Mouse (Mus musculus): Measurements from ENCODE around the gene Sel1l3. TPM values are rescaled to one million over a fixed set of nuclear protein-coding genes. Genes with fewer than 3 reads are reported as not detected.
A peak's percentile ranks its signal among the peaks of the same experiment; 100 is the strongest.

The Sel1l3 gene
- polyA plus RNA-seq, 1 experiment, result 35.1 TPM

GRCm38 (mm10) chr5:53118212-53118611 lies 95.5 kb downstream of the Sel1l3 start:
- 93% methylated on average over 8 of the region's 8 CpGs for WGBS
- Histone ChIP-seq H3K27ac (ENCODE audit: insufficient read depth, low read depth, low read length) (no peak overlapping the region), H3K27me3 (ENCODE audit: control insufficient read depth, insufficient read depth, low read length) (no peaks in the 10 kb centered on the region), H3K36me3 (ENCODE audit: control insufficient read depth, insufficient read depth, low read length) (peaks cover 45% of the 10 kb centered on the region), H3K4me1 (ENCODE audit: control insufficient read depth, insufficient read depth, insufficient read length, low read length) (no peaks in the 10 kb centered on the region), H3K4me3 (ENCODE audit: low read depth, low read length) (no peak overlapping the region)
- no peak for TF ChIP-seq CTCF (IDR thresholded peaks at IDR 0.05; ENCODE audit: extremely low read depth, insufficient read length, insufficient replicate concordance, low read depth, low read length)
- no peak for TF ChIP-seq POLR2A (IDR thresholded peaks at IDR 0.05; ENCODE audit: low read depth, low read length)

- TF ChIP-seq CTCF (IDR thresholded peaks at IDR 0.05; ENCODE audit: extremely low read depth, insufficient read length, insufficient replicate concordance, low read depth, low read length) (no peak), POLR2A (IDR thresholded peaks at IDR 0.05; ENCODE audit: low read depth, low read length) (no peak)
- H3K36me3 ChIP-seq (ENCODE audit: control insufficient read depth, insufficient read depth, low read length), result peaks cover 41% of the 10 kb centered on the region
- no peak overlapping the region for H3K27ac ChIP-seq (ENCODE audit: insufficient read depth, low read depth, low read length)
- peaks cover 13% of the 10 kb centered on the region; the same call in 1 of the 2 replicates for H3K4me1 ChIP-seq (ENCODE audit: control insufficient read depth, insufficient read depth, insufficient read length, low read length)
- no peak overlapping the region for H3K4me3 ChIP-seq (ENCODE audit: low read depth, low read length)
- no peaks in the 10 kb centered on the region for H3K27me3 ChIP-seq (ENCODE audit: control insufficient read depth, insufficient read depth, low read length)
- WGBS, result 81% methylated on average over 12 of the region's 12 CpGs
Observed at GRCm38 (mm10) chr5:53114616-53115267, 99.0 kb downstream of the Sel1l3 start.

GRCm38 (mm10) chr5:53112942-53113341 lies 100.8 kb downstream of the Sel1l3 start:
- peaks cover 36% of the 10 kb centered on the region for H3K36me3 ChIP-seq (ENCODE audit: control insufficient read depth, insufficient read depth, low read length)
- H3K27ac ChIP-seq (ENCODE audit: insufficient read depth, low read depth, low read length), result no peak overlapping the region
- no peak overlapping the region for H3K4me3 ChIP-seq (ENCODE audit: low read depth, low read length)
- peaks cover 24% of the 10 kb centered on the region for H3K4me1 ChIP-seq (ENCODE audit: control insufficient read depth, insufficient read depth, insufficient read length, low read length)
- TF ChIP-seq POLR2A (IDR thresholded peaks at IDR 0.05; ENCODE audit: low read depth, low read length) (no peak), CTCF (IDR thresholded peaks at IDR 0.05; ENCODE audit: extremely low read depth, insufficient read length, insufficient replicate concordance, low read depth, low read length) (no peak)
- no peaks in the 10 kb centered on the region for H3K27me3 ChIP-seq (ENCODE audit: control insufficient read depth, insufficient read depth, low read length)
- 91% methylated on average over 5 of the region's 5 CpGs for WGBS

DNA sequence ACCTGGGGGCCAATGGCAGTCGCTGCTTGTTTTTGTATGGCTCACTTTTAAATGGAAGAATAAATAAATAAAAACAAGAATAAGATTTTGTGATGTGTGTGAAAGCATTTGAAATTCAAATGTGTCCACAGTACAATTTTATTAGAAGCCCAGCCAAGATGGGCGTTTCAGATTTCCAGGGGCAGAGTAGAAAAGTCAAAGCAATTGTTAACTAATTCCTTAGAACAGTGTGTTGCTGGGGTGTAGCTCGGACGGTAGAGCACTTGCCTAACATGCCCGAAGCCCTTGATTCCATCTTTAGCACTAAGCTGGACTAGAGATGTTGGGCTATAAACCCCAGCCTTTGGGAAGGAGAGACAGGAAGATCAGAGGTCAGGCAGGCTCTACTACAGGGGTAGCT lies 102.7 kb downstream of the Sel1l3 start:
- Histone ChIP-seq H3K27me3 (ENCODE audit: control insufficient read depth, insufficient read depth, low read length) (no peaks in the 10 kb centered on the region), H3K4me1 (ENCODE audit: control insufficient read depth, insufficient read depth, insufficient read length, low read length) (peaks cover 34% of the 10 kb centered on the region), H3K27ac (ENCODE audit: insufficient read depth, low read depth, low read length) (no peak overlapping the region), H3K4me3 (ENCODE audit: low read depth, low read length) (no peak overlapping the region), H3K36me3 (ENCODE audit: control insufficient read depth, insufficient read depth, low read length) (peaks cover 27% of the 10 kb centered on the region)
- WGBS, result 43% methylated on average over 5 of the region's 5 CpGs
- no peak for TF ChIP-seq POLR2A (IDR thresholded peaks at IDR 0.05; ENCODE audit: low read depth, low read length)
- no peak for TF ChIP-seq CTCF (IDR thresholded peaks at IDR 0.05; ENCODE audit: extremely low read depth, insufficient read length, insufficient replicate concordance, low read depth, low read length)

- no peak for TF ChIP-seq CTCF (IDR thresholded peaks at IDR 0.05; ENCODE audit: extremely low read depth, insufficient read length, insufficient replicate concordance, low read depth, low read length)
- TF ChIP-seq POLR2A (IDR thresholded peaks at IDR 0.05; ENCODE audit: low read depth, low read length), result no peak
- 29% methylated on average over 4 of the region's 4 CpGs for WGBS
Observed at GRCm38 (mm10) chr5:53110225-53110624, 103.5 kb downstream of the Sel1l3 start.

DNA sequence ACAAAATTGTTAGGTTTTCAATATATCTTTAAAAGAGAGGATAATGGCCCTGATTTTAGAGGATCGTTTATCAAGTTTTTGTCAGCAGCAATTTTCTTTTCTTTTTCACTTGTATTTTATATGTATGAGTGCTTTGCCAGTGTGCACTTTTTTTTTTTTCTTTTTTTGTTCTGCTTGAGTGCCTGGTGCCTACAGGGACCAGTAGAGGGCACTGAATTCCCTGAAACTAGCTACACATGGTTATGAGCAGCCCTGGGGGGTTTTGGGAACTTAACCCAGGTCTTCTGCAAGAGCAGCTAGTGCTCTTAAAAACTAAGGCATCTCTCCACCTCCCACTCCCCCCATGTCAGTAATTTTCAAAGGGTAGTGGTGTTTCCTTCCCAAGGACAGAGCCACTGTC lies 105.1 kb downstream of the Sel1l3 start:
- peaks cover 12% of the 10 kb centered on the region for H3K36me3 ChIP-seq (ENCODE audit: control insufficient read depth, insufficient read depth, low read length)
- peak overlapping the region; percentile 8 for H3K27ac ChIP-seq (ENCODE audit: insufficient read depth, low read depth, low read length)
- TF ChIP-seq POLR2A (IDR thresholded peaks at IDR 0.05; ENCODE audit: low read depth, low read length), result no peak
- no peak for TF ChIP-seq CTCF (IDR thresholded peaks at IDR 0.05; ENCODE audit: extremely low read depth, insufficient read length, insufficient replicate concordance, low read depth, low read length)
- 64% methylated on average over 1 of the region's 1 CpGs for WGBS
- no peaks in the 10 kb centered on the region for H3K27me3 ChIP-seq (ENCODE audit: control insufficient read depth, insufficient read depth, low read length)
- peaks cover 50% of the 10 kb centered on the region for H3K4me1 ChIP-seq (ENCODE audit: control insufficient read depth, insufficient read depth, insufficient read length, low read length)
- H3K4me3 ChIP-seq (ENCODE audit: low read depth, low read length), result no peak overlapping the region

More at GRCm38 (mm10) chr5:53110225-53110624, 103.5 kb downstream of the Sel1l3 start:
- H3K4me1 ChIP-seq (ENCODE audit: control insufficient read depth, insufficient read depth, insufficient read length, low read length), result peaks cover 40% of the 10 kb centered on the region
- no peak overlapping the region for H3K4me3 ChIP-seq (ENCODE audit: low read depth, low read length)
- H3K36me3 ChIP-seq (ENCODE audit: control insufficient read depth, insufficient read depth, low read length), result peaks cover 22% of the 10 kb centered on the region
- H3K27ac ChIP-seq (ENCODE audit: insufficient read depth, low read depth, low read length), result peak overlapping the region; percentile 83
- H3K27me3 ChIP-seq (ENCODE audit: control insufficient read depth, insufficient read depth, low read length), result no peaks in the 10 kb centered on the region

DNA sequence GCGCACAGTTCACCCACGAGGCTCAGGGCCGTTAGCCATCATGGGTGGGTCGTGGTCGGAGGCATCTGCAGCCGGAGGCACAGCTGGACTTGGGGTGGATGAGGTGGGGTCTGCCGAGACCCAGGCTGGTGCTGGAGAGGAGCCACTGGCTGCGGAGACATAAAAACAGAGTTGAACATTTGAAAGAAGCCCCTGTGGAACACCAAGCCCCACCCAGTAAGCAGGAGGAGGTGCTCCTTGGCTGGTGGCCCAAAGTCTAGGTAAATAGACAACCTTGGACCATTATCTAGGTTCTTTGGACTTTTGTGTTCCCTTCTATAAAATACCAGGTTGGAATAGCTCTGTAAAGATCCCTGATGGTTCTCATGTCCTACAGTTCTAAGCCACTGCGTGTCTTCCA lies 105.7 kb downstream of the Sel1l3 start:
- no peak for TF ChIP-seq CTCF (IDR thresholded peaks at IDR 0.05; ENCODE audit: extremely low read depth, insufficient read length, insufficient replicate concordance, low read depth, low read length)
- TF ChIP-seq POLR2A (IDR thresholded peaks at IDR 0.05; ENCODE audit: low read depth, low read length), result no peak
- H3K27ac ChIP-seq (ENCODE audit: insufficient read depth, low read depth, low read length), result peak overlapping the region; percentile 92
- H3K4me1 ChIP-seq (ENCODE audit: control insufficient read depth, insufficient read depth, insufficient read length, low read length), result peaks cover 51% of the 10 kb centered on the region

More for the DNA sequence above, 105.7 kb downstream of the Sel1l3 start:
- Histone ChIP-seq H3K27me3 (ENCODE audit: control insufficient read depth, insufficient read depth, low read length) (no peaks in the 10 kb centered on the region), H3K4me3 (ENCODE audit: low read depth, low read length) (no peak overlapping the region; the same call in 1 of the 2 replicates), H3K36me3 (ENCODE audit: control insufficient read depth, insufficient read depth, low read length) (peaks cover 6% of the 10 kb centered on the region; the same call in 1 of the 2 replicates)
- WGBS, result 30% methylated on average over 9 of the region's 9 CpGs
